Mouse (Mus musculus) heart, embryonic 15.5 days (tissue): ENCODE data around the gene Nova2. TPM values are rescaled to one million over a fixed set of nuclear protein-coding genes. Genes with fewer than 3 reads are reported as not detected.

ENCODE experiments used
- polyA plus RNA-seq: library from polyadenylated mRNA; unstranded; fragments of >200 nt; fragmentation: Nextera tagmentation; extraction: Ambion mirVana; gene quantifications from 2 replicates; pipeline ENCODE4 v1.2.1, GENCODE M21; 2015

Gene Nova2
- polyA plus RNA-seq, 1 experiment from 2014 or later: 0.53 TPM

Other genes starting within 250 kb of the Nova2 start
- not detected in 2 replicates for gene Psg20, start 239.7 kb upstream of the Nova2 start, polyA plus RNA-seq
- gene Psg22, start 207.8 kb upstream of the Nova2 start, polyA plus RNA-seq: 0.06 TPM in 1 of 2 replicates, not detected in the other
- not detected in 2 replicates for gene Psg19, start 127.4 kb upstream of the Nova2 start, polyA plus RNA-seq
- not detected in 2 replicates for gene Psg17, start 104.3 kb upstream of the Nova2 start, polyA plus RNA-seq
- 0.54 and 0.56 TPM in 2 replicates for gene Mill2, start 85.9 kb upstream of the Nova2 start, polyA plus RNA-seq
- gene Pglyrp1, start 54.6 kb upstream of the Nova2 start, polyA plus RNA-seq: 1.6 and 3.0 TPM in 2 replicates
- 20.6 and 26.8 TPM in 2 replicates for gene Ccdc61, start 15.5 kb upstream of the Nova2 start, polyA plus RNA-seq
- not detected in 2 replicates for gene Nanos2, start 61.5 kb downstream of the Nova2 start, polyA plus RNA-seq
- 2.2 and 2.3 TPM in 2 replicates for gene Mypop, start 65.4 kb downstream of the Nova2 start, polyA plus RNA-seq
- gene Irf2bp1, start 78.2 kb downstream of the Nova2 start, polyA plus RNA-seq: 11.5 and 17.6 TPM in 2 replicates
- 0.14 and 0.61 TPM in 2 replicates for gene Foxa3, start 97.7 kb downstream of the Nova2 start, polyA plus RNA-seq
- 19.6 and 27.3 TPM in 2 replicates for gene Sympk, start 98.5 kb downstream of the Nova2 start, polyA plus RNA-seq
- gene Rsph6a, start 128.8 kb downstream of the Nova2 start, polyA plus RNA-seq: not detected in 2 replicates
- gene Dmwd, start 150.3 kb downstream of the Nova2 start, polyA plus RNA-seq: 14.2 and 20.0 TPM in 2 replicates
- 51.9 and 57.3 TPM in 2 replicates for gene Dmpk, start 158.0 kb downstream of the Nova2 start, polyA plus RNA-seq
- gene Six5, start 168.7 kb downstream of the Nova2 start, polyA plus RNA-seq: 4.9 and 6.7 TPM in 2 replicates
- 0.73 and 1.0 TPM in 2 replicates for gene Gm4969, start 192.5 kb downstream of the Nova2 start, polyA plus RNA-seq
- gene Fbxo46, start 194.0 kb downstream of the Nova2 start, polyA plus RNA-seq: 7.3 and 9.6 TPM in 2 replicates
- 8.8 and 10.0 TPM in 2 replicates for gene Qpctl, start 223.4 kb downstream of the Nova2 start, polyA plus RNA-seq
- gene Snrpd2, start 223.8 kb downstream of the Nova2 start, polyA plus RNA-seq: 93.2 and 96.6 TPM in 2 replicates
- gene Gipr, start 240.2 kb downstream of the Nova2 start, polyA plus RNA-seq: 73.8 and 73.9 TPM in 2 replicates